Mouse (Mus musculus) kidney, postnatal 0 days (tissue): Measurements from ENCODE around the gene Grrp1. TPM values are rescaled to one million over a fixed set of nuclear protein-coding genes. Genes with fewer than 3 reads are reported as not detected.

Experiments
- ATAC-seq: fragments of 200-750 bp; cut with Nextera tagmentation; replicated peaks from 2 replicates; pipeline ENCODE4 v1.8.0; 2017; ENCODE audit warnings: low read depth, moderate number of reproducible peaks, moderate TSS enrichment, moderate library complexity; ENCODE audit not compliant: low FRiP score
- DNase-seq: peaks from one replicate; pipeline ENCODE4 v3.0.0-alpha.2; 2016; ENCODE audit warnings: low spot score
- H3K27ac ChIP-seq: fragments of 300-500 bp; sonication (generic); 2 replicates; pipeline ENCODE4 v1.5.1; 2014; ENCODE audit warnings: mild to moderate bottlenecking
- H3K27me3 ChIP-seq: fragments of 300-500 bp; sonication (generic); 2 replicates; pipeline ENCODE4 v1.6.1; 2014; ENCODE audit warnings: low read length, mixed read lengths; ENCODE audit not compliant: insufficient read depth
- H3K36me3 ChIP-seq: fragments of 300-500 bp; sonication (generic); 2 replicates; pipeline ENCODE4 v1.6.1; 2014; ENCODE audit warnings: low read length, mixed read lengths; ENCODE audit not compliant: insufficient read depth
- H3K4me1 ChIP-seq: fragments of 300-500 bp; sonication (generic); replicated peaks from 2 replicates; pipeline ENCODE4 v1.6.1; 2014; ENCODE audit warnings: antibody characterized with exemption, low read length, mixed read lengths; ENCODE audit not compliant: insufficient read depth
- H3K4me2 ChIP-seq: fragments of 300-500 bp; sonication (generic); 2 replicates; pipeline ENCODE4 v1.6.1; 2014; ENCODE audit warnings: mild to moderate bottlenecking, low read length, moderate library complexity, mixed read lengths
- H3K4me3 ChIP-seq: fragments of 300-500 bp; sonication (generic); replicated peaks from 2 replicates; pipeline ENCODE4 v1.5.1; 2014; ENCODE audit warnings: low read depth, low read length
- H3K9ac ChIP-seq: fragments of 300-500 bp; sonication (generic); 2 replicates; pipeline ENCODE4 v1.6.1; 2014; ENCODE audit warnings: low read depth, low read length
- H3K9me3 ChIP-seq: fragments of 300-500 bp; sonication (generic); replicated peaks from 2 replicates; pipeline ENCODE4 v1.6.1; 2016; ENCODE audit warnings: low read length, inconsistent platforms, mixed read lengths
- CTCF ChIP-seq: IDR thresholded peaks from 2 replicates; pipeline ENCODE4 v1.5.1; 2016; ENCODE audit warnings: antibody characterized with exemption, low read depth, mild to moderate bottlenecking, moderate library complexity
- WGBS: fragments of 180-500 bp; shearing (Covaris S2); extraction: QIAGEN DNeasy Blood & Tissue Kit; methylation state at CpG from one replicate; pipeline ENCODE4 v1.1.7; 2014; 5-methylcytosine and 5-hydroxymethylcytosine counted together
- polyA plus RNA-seq: library from polyadenylated mRNA; unstranded; fragments of >200 nt; fragmentation: Nextera tagmentation; extraction: Ambion mirVana; gene quantifications from 2 replicates; pipeline ENCODE4 v1.2.1, GENCODE M21; 2015

Gene Grrp1
- polyA plus RNA-seq, 1 experiment from 2014 or later = 12.3 TPM

GRCm38 (mm10) chr4:134238279-134238651 lies 15.6 kb downstream of the Grrp1 start, which contains the start of gene Cnksr1:
Gene Cnksr1, minus strand, starts transcription at chr4:134238399.
- peak within 1 kb of the TSS; percentile 68 for H3K27ac ChIP-seq
- peak within 1 kb of the TSS; percentile 53 for H3K4me2 ChIP-seq
- ATAC-seq = peak; percentile 94
- no peaks in the 10 kb centered on the region for H3K9me3 ChIP-seq
- 2% methylated on average over 18 of the region's 18 CpGs for WGBS
- H3K27me3 ChIP-seq = no peaks in the 10 kb centered on the region
- H3K36me3 ChIP-seq = no peaks in the 10 kb centered on the region
- TF ChIP-seq CTCF = no peak
- peak within 1 kb of the TSS; percentile 50 for H3K9ac ChIP-seq
- H3K4me1 ChIP-seq = 0 out of 2 replicates have a peak, but pooled peaks cover 3% of the 10 kb centered on the region
- peak within 1 kb of the TSS; percentile 34 for H3K4me3 ChIP-seq
- DNase-seq = peak; percentile 59

- 25% methylated on average over 19 of the region's 19 CpGs for WGBS
Observed at GRCm38 (mm10) chr4:134237582-134238278, 16.2 kb downstream of the Grrp1 start.

DNA sequence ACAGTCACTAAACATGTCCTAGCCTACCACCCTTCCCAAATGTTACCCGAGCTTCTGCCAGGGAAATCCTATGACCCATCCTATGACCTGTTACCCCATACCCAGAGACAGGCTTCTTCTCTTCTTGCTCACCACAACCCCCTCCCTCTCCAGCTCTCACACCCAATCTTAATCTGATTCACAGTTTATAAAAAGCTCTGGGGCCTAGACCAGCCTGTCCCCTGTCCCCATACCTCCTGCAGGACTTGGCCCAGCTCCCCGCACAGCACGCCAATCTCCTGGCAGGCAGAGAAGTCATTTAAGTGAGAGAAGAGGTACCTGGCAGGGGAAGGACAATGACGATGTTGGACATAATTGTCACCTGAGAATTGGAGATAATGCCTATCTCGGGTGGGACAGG lies 19.0 kb downstream of the Grrp1 start:
- H3K4me2 ChIP-seq = no peak overlapping the region
- no peak for ATAC-seq
- no peak for DNase-seq
- H3K27ac ChIP-seq = no peak overlapping the region
- TF ChIP-seq CTCF = no peak
- no peaks in the 10 kb centered on the region for H3K9me3 ChIP-seq
- no peaks in the 10 kb centered on the region for H3K27me3 ChIP-seq
- 76% methylated on average over 5 of the region's 5 CpGs for WGBS
- H3K36me3 ChIP-seq = no peaks in the 10 kb centered on the region
- H3K4me1 ChIP-seq = 0 out of 2 replicates have a peak, but pooled peaks cover 8% of the 10 kb centered on the region
- no peak overlapping the region for H3K9ac ChIP-seq
- no peak overlapping the region for H3K4me3 ChIP-seq

More at GRCm38 (mm10) chr4:134237582-134238278, 16.2 kb downstream of the Grrp1 start:
- Histone ChIP-seq H3K36me3 (no peaks in the 10 kb centered on the region), H3K4me3 (peak overlapping the region; percentile 34), H3K9ac (peak overlapping the region; percentile 50), H3K27me3 (no peaks in the 10 kb centered on the region), H3K27ac (peak overlapping the region; percentile 68), H3K4me2 (peak overlapping the region; percentile 53), H3K4me1 (0 out of 2 replicates have a peak, but pooled peaks cover 3% of the 10 kb centered on the region), H3K9me3 (no peaks in the 10 kb centered on the region)
- no peak for TF ChIP-seq CTCF
- no peak for DNase-seq
- ATAC-seq = peak; percentile 18; the same call in 1 of the 2 replicates

DNA sequence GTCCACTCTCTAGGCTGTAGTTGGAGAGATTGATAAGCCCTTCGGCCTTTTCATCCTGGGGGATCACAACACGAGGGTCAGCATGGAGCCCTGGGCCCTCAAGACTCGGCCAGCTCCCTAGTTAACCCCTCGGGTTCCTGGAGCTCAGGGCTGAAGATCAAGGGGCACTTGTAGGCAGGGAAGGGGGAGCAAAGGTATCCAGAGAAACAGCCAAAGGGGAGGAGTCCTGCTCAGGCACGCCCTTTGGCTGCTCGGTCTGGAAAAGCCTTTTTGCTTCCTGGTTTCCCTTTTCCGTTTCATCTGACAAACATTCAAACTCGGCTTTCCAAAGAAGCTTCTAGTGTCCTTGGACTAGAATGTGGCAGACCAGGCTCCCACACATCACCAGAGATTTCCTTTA lies 23.5 kb downstream of the Grrp1 start:
- no peak for ATAC-seq

GRCm38 (mm10) chr4:134227194-134227593 lies 26.7 kb downstream of the Grrp1 start, which contains the start of gene Catsper4:
Gene Catsper4, minus strand, starts transcription at chr4:134227383.
- no peaks in the 10 kb centered on the region for H3K27me3 ChIP-seq
- TF ChIP-seq CTCF = peak; percentile 66
- no peak within 1 kb of the TSS for H3K4me3 ChIP-seq
- no peak within 1 kb of the TSS for H3K27ac ChIP-seq
- H3K4me1 ChIP-seq = 0 out of 2 replicates have a peak, but pooled peaks cover 5% of the 10 kb centered on the region
- WGBS = 60% methylated on average over 8 of the region's 8 CpGs
- DNase-seq = peak; percentile 69
- H3K9ac ChIP-seq = no peak within 1 kb of the TSS
- no peaks in the 10 kb centered on the region for H3K36me3 ChIP-seq
- no peak within 1 kb of the TSS for H3K4me2 ChIP-seq
- no peak for ATAC-seq
- no peaks in the 10 kb centered on the region for H3K9me3 ChIP-seq

More for the DNA sequence above, 23.5 kb downstream of the Grrp1 start:
- no peak overlapping the region for H3K4me3 ChIP-seq
- 25% methylated on average over 8 of the region's 8 CpGs for WGBS
- H3K4me2 ChIP-seq = no peak overlapping the region
- H3K27me3 ChIP-seq = no peaks in the 10 kb centered on the region
- H3K4me1 ChIP-seq = 0 out of 2 replicates have a peak, but pooled peaks cover 4% of the 10 kb centered on the region
- H3K27ac ChIP-seq = no peak overlapping the region
- H3K36me3 ChIP-seq = no peaks in the 10 kb centered on the region
- no peak overlapping the region for H3K9ac ChIP-seq
- DNase-seq = no peak
- no peak for TF ChIP-seq CTCF
- no peaks in the 10 kb centered on the region for H3K9me3 ChIP-seq

- H3K27me3 ChIP-seq = no peaks in the 10 kb centered on the region
- H3K36me3 ChIP-seq = no peaks in the 10 kb centered on the region
- peak; percentile 56 for DNase-seq
- H3K27ac ChIP-seq = peak overlapping the region; percentile 86
- peak; percentile 77 for ATAC-seq
- H3K9me3 ChIP-seq = no peaks in the 10 kb centered on the region
- H3K9ac ChIP-seq = no peak overlapping the region
- 0 out of 2 replicates have a peak, but pooled peaks cover 5% of the 10 kb centered on the region for H3K4me1 ChIP-seq
- WGBS = 41% methylated on average over 11 of the region's 11 CpGs
- H3K4me2 ChIP-seq = peak overlapping the region; percentile 15; the same call in 1 of the 2 replicates
- no peak overlapping the region for H3K4me3 ChIP-seq
- TF ChIP-seq CTCF = no peak
Observed at GRCm38 (mm10) chr4:134222793-134223600, 30.9 kb downstream of the Grrp1 start.
